Mouse (Mus musculus): ENCODE measurements at regions not wholly inside any gene's neighbourhood (a gene's known extent, or its start where the extent isn't known, plus 50 kb on each side); places are given as distances from the start of the nearest gene placed in this dataset.
"Not testable (repeated sequence)": the region's sequence is repeated elsewhere in the genome, so short reads cannot be mapped to it uniquely, and the experiment has no call there.

DNA sequence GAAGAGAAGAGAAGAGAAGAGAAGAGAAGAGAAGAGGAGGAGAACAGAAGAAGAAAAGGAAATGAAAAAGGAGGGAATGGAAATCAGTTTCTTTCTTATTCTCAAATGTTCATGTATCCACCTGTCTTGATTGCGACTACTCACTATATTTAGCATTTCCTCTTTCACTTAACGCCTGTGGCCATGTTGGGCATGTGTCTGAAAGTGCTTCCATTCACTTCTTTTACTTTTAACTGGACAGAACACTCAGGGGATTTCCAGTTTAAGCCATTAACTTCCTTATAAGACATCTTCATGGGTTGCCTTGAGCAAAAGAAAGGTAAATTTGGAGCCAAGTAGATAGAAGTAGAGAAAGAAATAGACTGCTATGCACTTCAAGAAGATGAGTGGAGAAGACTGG, 226.3 kb upstream of the Klf6 start:
- no peak for DNase-seq

DNA sequence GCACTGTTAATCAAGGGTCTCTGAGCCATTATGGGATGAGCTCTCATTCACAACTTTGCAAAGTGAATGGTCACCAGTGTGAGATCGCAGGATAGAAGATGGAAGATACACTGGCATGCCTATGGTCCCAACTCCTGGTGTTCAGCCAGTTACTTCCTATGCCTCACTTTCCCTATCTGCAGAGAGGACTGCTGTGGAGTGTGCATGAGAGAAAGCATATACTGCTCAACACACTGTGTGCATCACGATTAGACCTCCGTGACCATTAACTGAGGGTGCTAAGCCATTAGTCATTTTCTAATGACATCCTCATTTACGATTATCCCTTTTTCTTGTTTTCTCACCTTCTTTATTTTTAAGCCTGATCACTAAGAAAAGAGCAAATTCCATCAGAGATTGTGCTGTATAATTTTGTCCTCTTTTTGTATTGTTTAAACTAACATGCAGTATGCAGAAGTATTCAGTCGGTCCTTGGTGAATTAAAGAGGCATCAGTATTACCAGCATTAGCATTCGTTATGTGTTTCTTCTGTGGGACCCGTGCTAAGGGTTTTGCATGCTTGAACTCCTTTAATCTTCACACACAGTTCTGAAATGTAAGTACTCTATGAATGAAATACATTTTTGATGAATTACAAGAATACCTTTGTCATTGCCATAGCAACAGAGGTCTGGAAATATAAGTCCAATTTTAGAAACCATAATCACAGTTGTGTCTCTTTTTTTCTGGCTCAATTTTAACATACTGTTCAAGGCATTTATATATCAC, 219.4 kb upstream of the Klf6 start:
- DNase-seq: no peak

DNA sequence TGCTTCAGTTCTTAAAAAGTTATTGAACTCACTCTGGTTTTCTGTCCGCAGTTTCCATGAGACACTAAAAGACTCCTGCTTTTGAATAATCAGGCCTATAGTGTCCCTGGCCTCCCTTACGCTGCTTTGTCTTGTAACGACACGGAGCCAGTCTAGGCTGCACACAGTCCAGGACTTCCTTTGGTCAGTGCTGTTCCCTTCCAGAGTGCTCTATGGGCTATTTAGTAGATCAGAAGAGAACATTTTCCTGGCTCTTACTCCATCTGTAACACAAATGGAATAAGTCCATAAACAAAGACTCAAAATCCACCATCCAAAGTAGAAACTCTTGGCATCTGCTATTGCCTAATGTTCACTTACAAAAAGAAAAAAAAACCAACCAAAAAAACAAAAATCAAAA, 213.0 kb upstream of the Klf6 start:
- no peak for DNase-seq

DNA sequence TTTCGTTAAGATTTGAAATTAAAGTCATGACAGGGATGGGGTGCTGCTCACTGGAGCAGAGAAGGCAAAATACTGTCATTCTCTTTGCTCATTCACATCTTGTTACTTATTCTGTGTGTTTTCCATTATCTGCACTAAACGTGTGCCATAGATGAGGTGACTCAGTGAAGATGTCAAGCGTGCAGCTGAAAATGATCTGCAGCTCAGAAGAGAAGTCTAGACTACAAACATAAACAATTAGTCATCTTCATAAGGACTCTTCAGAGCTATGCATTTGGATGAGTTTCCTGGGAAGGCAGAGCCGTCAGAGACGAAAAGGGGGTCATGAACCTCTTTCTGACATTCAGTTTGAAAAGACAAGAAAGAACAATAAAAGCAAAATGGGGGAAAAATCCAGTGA, 203.7 kb upstream of the Klf6 start:
- DNase-seq: no peak

DNA sequence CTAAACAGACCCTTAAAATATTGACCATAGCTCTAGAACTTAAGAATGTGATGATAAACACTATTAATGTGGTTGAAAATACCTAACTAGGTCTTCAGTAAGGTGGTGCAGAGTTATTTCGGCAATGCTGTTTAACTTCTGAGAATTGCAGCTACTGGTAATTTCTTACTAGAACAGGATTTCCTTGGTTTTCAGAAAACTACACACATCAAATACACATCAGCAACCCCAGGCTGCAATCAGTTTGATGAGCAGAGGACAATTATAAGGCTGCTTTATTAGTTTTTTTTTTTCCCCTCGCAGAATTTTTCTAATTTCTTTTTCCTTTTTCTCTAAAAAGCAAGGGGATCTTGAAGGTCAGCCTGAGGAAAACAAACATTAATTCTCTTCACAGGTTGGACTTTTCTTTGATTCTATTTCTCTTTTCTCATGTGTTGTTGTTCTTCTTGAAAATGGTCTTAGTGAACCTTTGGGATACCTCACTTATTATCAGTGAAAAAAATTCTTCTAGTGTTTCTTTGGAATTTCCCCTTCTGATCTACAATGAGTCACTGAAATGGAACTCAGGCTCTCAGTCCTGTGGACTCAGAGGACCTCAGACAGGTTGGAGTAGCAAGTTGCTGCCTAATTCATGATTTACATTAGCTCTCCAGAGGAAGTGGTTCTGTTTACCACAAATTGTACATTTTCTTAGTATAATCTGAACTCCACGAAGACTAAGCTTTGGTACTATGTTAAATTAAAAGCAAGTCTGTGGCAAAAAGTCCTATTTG, 194.9 kb upstream of the Klf6 start:
- no peak for DNase-seq

DNA sequence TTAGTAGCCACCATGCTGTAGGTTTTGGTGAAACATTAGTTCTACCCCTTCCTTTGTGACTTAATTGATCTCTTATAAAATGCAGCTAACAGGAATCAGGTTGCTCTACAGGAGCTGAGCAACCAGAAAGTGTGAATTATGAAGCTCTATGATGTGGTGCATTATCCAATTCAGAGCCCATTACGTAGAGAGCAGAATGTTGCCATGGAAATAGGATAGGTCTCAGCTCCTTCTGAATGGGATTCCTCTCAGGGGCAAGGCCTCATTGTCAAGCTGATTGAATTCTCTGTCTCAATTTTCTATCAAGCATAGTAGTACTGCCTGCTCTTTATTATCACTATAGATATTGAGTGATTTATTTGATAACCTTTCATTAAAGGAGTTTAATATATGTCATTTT, 185.6 kb upstream of the Klf6 start:
- DNase-seq: no peak

DNA sequence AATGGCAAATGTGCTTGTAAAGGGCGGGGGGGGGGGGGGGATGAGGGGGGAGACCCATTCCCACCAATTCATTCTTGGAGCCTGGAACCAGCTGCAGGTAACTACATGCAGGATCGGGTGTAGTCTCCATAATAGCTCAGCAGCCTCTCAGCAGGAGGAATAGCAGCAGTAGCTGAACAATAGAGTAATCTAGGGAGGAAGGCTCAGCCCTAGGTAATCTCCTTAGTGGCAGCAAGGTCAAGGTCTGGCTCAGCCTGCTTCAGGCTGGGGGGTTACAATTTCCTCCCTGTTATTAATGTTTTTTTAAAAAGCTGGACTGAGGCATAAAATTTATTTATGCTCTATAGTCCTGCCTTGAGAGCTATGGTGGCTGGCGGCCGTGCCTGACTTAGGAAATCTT, 171.2 kb upstream of the Klf6 start:
- no peak for DNase-seq

DNA sequence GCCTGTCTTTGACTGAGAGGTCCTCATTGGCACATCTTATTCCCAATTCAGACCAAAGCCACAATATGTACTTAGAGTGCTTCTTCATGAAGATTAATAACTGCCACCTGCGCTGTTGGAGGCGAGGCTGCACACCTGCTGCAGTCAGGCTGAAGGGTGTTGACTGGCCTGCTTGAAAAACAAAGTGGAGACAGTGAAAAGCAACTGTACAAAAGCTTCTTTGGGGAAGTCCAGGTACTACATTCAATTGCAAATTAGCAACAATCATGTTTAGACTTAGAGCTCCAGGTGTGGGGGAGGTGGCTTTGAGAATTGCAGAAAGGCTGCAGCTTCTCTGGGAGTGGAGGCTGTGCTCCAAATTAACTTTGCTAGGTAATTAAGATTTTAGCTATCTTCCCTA, 170.6 kb upstream of the Klf6 start:
- not testable (repeated sequence) for DNase-seq

DNA sequence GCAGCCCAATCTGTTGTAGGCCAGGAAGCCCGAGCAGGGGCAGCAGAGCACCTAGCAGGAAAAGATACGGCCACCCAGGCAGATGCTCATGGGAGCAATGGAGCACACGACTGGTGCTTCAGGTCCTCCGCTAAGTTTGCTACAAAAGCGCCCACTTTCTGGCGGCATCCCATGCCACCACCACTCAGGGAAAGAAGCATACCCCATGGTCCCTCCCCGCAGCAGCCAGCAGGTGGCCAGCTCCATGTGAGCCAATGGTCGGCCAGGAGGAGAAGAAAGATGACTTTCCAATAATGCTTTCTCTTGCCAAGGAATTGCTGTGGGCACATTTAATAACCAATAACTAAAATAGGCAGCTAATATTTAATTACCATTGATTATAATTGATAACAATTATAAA, 166.7 kb upstream of the Klf6 start:
- DNase-seq: no peak

DNA sequence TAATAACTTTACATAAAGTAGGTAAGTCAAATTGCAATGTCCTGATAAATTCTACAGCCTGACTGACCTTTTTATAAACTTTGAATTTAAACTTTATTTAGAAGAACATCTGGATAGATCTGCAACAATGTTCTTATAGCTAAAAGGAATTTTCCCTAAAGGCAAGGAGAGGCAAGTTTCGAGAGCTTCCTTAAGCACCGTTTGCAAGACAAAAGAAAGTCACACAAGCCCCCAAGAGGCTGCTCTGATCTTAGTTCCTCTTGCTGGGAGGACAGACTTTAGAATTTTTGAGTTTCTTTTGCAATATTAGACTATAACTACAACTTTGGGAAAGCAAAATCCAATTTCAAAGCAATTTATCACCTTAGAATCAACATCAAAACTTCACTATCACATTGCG, 165.7 kb upstream of the Klf6 start:
- DNase-seq: not testable (repeated sequence)

DNA sequence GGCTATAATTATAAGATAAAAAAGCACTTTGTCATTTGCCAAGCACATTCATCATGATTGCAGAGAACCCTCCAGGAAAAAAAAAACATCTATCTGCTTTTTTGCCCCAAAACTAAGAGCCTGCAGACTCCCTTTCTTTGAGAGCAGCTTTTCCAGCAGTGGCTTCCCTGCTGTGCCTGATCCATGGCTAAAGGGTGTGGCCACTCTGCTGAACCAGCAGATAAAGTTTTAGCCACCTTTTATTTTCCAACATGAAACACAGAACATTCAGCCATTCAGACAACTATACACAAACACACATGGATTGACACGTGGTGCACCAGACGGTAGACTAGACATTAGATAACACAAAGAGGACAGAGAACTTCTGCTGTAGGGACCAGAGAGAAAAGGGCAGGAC, 164.9 kb upstream of the Klf6 start:
- no peak for DNase-seq

DNA sequence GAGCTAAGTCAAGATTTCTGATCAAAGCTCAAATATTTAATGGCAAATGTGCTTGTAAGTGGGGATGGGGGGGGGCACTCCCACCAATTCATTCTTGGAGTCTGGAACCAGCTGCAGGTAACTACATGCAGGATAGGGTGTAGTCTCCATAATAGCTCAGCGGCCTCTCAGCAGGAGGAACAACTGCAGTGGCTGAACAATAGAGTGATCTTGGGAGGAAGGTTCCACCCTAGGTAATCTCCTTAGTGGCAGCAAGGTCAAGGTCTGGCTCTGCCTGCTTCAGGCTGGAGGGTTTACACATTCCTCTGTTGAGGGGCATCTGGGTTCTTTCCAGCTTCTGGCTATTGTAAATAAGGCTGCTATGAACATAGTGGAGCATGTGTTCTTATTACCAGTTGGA, 164.0 kb upstream of the Klf6 start:
- DNase-seq: not testable (repeated sequence)

DNA sequence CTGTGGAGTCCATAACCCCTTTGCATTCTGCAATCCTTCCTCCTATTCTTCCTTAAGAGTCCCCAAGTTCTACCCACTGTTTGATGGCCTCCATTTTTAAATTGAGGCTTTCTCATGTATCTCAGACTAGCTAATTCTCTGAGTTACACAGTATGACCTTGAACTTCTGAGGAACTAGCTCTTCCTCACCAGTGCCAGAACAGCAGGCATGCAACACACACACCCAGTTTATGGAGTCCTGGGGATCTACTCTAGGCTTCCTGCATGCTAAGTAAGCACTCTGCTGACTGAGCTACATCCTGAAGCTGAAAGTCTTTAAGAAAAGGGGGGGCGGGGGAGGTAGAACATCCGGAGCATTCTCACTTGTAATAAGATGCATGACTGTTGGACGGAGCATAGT, 159.2 kb upstream of the Klf6 start:
- DNase-seq: no peak

DNA sequence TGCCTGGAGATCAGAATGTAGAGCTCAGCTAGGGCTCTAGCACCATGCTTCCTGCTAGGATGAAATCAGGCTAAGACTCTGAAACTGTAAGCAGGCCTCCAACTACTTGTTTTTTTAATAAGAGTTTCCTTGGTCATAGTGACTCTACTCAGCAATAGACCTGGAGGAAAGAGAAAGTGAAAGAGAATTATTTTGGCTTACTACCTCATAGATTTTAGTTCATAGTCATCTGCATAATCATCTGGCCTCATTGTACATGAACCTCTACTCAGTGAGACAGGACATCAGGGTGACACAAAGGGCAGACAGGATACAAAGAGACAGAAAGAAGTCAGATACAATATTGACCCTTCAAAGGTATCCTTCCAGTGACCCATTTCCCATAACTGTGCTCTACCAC, 156.3 kb upstream of the Klf6 start:
- DNase-seq: no peak

DNA sequence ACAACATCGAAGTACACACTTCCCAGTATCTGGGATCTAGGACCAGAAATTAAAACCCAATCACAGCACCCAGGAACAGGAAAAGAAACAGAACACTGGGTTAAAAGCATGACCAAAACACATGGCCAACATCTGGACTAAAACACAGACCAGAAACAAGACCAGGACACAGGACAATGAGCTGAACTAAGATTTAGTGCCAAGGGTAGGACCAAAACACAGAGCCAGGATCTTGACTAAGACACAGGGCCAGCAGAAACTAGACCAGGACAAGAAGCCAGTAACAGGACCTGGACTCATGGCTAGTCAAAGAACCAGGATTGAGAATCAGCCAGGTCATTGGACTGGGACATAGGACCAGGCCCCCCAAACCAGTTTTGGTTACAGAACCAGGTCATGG, 149.6 kb upstream of the Klf6 start:
- no peak for DNase-seq

DNA sequence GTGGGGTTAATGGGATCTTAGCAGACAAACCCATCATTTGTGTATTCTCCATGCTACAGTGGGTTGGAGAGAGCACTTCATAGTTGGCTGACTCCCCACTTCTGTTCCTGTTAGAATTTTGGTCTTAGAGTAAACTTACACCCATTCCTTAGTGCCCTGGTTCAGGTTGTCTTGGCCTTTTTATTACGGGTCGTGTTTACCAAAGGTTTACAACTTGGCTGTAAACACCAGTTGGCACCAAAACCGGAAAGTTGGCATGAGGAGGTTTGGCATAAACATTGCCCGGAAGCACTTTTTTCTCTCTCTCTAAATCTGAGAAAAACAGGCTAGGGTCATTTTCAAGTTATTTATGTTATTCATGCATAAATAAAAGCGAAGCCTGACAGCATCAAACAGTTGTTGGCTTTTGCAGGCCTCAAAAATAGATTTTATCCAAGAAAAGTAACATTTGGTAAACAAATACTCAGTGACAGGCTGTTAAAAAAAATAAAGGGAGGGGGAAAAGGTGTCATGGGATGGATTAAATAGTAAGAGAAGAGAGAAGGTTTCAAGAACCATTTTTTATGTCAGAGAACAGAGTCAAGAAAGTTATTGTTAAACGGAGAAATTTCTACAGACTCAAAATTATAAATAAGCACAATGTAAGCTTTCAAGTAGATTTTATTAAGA, 148.0 kb upstream of the Klf6 start:
- no peak for DNase-seq

DNA sequence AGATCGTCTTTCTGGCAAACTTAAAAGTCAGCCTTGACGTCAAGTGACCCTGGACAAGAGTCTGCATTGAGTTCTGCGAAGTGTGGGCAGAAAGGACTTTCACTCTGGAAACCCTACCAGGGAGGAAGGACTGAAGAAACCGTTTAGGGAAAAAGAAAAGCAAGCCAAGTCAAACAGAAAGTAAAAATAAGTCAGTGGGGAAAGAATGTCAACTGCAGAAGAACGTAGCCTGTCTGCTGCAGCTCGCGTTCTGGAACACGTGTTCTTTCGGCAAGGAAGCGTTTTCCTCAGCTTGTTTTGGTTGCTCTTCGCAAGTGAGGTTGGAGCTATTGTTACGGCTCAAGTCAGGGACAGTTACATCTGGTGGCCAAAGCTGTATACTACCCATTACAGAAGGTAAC, 147.1 kb upstream of the Klf6 start:
- DNase-seq: no peak

DNA sequence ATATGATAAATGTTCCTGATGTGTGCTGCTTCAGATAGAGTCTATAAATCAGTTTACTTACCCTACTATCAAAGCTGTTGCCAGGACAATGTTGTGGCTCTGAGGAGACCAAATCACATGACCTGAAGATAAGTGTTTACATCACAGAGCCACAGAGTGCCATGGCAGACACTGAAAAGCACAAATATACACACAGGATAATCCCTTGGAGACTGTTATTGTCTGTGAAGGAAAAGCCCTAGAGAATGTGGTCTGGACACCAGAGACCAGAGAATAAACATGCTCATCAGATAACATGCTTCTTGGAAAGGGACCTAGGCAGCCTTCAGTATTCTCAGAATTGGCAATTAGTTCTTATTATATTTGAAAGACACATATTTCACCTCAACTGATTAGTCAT, 146.5 kb upstream of the Klf6 start:
- no peak for DNase-seq

DNA sequence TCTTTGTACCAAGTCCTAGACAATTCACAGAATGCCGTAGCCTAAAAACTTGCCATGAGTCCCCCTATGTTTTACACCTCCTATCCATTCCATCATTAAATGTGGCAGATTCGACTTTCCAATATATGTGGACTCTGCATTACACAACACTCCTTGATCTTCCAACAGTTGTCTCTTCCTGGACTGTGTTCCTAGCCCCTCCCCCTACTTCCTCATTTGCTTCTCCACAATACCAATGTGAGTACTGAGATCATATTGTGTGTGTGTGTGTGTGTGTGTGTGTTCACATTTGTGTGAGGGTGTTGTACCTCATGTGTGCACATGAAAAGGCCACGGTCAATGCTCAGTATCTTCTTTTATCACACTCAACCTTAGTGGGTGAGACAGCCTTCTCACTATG, 144.5 kb upstream of the Klf6 start:
- no peak for DNase-seq

DNA sequence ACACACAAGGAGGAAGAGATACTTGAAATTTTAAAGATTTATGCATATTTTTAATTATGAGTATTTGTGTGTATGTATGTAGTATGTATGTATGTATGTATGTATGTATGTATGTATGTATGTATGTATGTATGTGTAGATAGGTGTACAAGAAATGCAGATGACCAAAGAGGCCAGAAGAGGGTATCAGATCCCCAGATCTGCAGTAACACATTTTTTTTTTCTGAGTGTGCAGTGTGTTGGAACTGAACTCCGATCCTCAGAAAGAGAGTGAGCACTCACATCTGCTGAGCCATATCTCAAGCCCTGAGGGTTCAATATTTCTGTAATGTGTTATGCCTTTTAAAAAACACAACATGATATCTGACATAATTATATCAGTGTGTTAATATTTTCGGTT, 138.0 kb upstream of the Klf6 start:
- DNase-seq: no peak

DNA sequence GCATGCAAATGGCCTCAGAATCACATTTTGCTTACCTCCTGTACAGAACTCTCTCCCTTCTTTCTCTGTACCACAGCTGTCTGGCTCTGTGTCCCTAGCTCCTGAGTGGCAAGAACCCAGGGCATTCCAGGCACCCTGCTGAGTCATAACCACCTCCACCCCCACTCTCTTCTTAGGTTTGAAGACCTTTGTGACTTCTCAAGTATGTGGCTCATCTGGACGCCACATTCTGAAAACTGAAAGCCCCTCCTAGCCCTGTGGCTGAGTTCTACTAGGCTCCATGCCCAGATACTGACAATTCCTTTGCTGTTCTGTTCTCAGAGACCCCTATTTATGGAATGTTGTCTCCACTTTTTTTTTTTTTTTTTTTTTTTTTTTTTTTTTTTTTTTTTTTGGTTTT, 136.9 kb upstream of the Klf6 start:
- no peak for DNase-seq

DNA sequence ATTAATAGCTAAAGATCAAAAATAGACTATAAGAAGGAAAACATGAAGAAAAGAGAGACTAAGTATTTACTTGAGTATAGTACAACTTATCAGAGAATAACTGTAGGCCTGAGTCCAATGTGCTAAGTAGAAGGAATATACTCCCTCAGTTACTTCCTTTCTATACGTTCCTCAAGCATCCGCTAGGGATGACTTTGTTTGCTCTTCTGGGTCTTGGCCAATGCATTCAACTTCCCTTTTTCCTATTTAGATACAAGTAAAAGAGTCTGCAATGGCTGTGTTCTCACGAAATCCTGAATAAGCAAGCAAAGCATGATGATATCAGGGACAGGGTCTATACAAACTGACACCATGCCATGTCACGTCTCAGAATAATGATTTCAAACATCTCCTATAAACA, 135.3 kb upstream of the Klf6 start:
- no peak for DNase-seq

DNA sequence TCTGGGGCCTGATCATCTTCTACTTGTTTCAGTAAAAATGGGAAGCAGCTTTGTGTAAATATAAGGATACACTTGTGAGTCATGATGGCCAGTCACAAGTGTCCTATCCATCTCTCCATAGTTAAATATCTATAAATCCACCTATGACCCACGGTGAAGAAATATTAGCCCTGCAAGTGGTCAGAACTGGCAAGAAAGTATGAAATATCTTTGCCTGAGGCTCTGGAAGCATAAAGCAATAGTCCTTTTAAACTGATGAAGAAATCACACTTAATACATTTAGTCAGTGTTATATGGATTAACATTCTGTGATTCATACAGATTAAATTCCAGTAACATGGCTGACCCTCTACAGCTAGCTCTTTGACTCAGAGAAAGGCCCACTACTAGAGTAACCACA, 134.8 kb upstream of the Klf6 start:
- DNase-seq: no peak

DNA sequence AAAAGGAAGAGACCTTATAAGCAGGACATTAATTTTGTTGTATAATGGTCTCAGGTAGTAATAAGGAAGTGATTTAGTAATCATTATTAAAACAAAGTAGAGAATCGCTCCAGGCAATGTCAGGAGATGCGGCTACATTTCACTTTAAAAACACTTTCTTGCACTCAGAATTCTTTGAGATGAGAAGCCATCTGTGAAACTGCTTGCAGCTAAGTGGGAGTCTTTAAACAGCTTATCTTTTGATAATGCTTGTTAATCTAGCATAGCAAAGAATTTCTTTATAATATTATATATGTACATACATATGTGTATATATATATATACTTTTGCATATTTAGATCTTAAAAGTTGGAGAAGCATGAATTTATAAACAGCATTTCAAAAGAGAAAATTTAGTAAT, 133.1 kb upstream of the Klf6 start:
- no peak for DNase-seq

All from cerebellum, adult 9-11 months (tissue).